Mouse (Mus musculus) G1E (cell line): ENCODE data around the gene Fbxl14. TPM values are rescaled to one million over a fixed set of nuclear protein-coding genes. Genes with fewer than 3 reads are reported as not detected.

Experiments used
- ATAC-seq: 2 replicates; pipeline ENCODE4 v1.8.0; 2016; ENCODE audit warnings: mild to moderate bottlenecking; ENCODE audit not compliant: insufficient number of reproducible peaks, poor library complexity, low FRiP score, severe bottlenecking; ENCODE audit errors: extremely low read depth
- DNase-seq: peaks from one replicate; pipeline ENCODE4 v3.0.0; 2012; ENCODE audit warnings: low spot score
- H3K27me3 ChIP-seq: 2 replicates; pipeline ENCODE4 v1.6.1; 2012; ENCODE audit warnings: mild to moderate bottlenecking, low read length, inconsistent platforms; ENCODE audit not compliant: insufficient read depth
- H3K36me3 ChIP-seq: replicated peaks from 2 replicates; pipeline ENCODE3; 2012; ENCODE audit warnings: mild to moderate bottlenecking, inconsistent platforms
- H3K4me1 ChIP-seq: 2 replicates; pipeline ENCODE4 v1.6.1; 2012; ENCODE audit warnings: low read depth, low read length, inconsistent platforms, mixed read lengths; ENCODE audit not compliant: insufficient read depth
- H3K4me3 ChIP-seq: 2 replicates; pipeline ENCODE4 v1.5.1; 2012; ENCODE audit warnings: low read depth, mild to moderate bottlenecking, inconsistent platforms, low read length, moderate library complexity, mixed read lengths
- H3K9me3 ChIP-seq: replicated peaks from 2 replicates; pipeline ENCODE4 v1.6.1; 2012; ENCODE audit warnings: inconsistent platforms
- CTCF ChIP-seq: IDR thresholded peaks from 2 replicates; pipeline ENCODE4 v1.5.1; 2012; ENCODE audit warnings: low read depth, low read length, inconsistent platforms, mixed read lengths
- GATA1 ChIP-seq: IDR thresholded peaks from 2 replicates; pipeline ENCODE4 v1.6.1; 2012; ENCODE audit warnings: borderline replicate concordance, low read length, inconsistent platforms, mixed read lengths
- GATA2 ChIP-seq: IDR thresholded peaks from 2 replicates; pipeline ENCODE4 v1.6.1; 2012; ENCODE audit warnings: low read depth, low read length, inconsistent platforms, borderline replicate concordance
- POLR2AphosphoS5 ChIP-seq: IDR thresholded peaks from 2 replicates; pipeline ENCODE4 v1.6.1; 2012; ENCODE audit warnings: low read depth, low read length, inconsistent platforms; ENCODE audit not compliant: insufficient replicate concordance
- TAL1 ChIP-seq: conservative IDR thresholded peaks from 2 replicates; pipeline ENCODE4 v1.6.1; 2012; ENCODE audit warnings: low read depth, low read length, inconsistent platforms, mixed read lengths
- polyA plus RNA-seq: library from polyadenylated mRNA; stranded (reverse); fragments of >175 nt; gene quantifications from 2 replicates; pipeline ENCODE4 v1.2.3, GENCODE M21; 2012
- total RNA-seq, 2 experiments: library from RNA; stranded (forward) in 1 of 2; stranded (reverse) in 1 of 2; fragments of 200-1000 nt in 1 of 2; fragments of >200 nt in 1 of 2; fragmentation: Nextera tagmentation in 1 of 2; gene quantifications; 2 replicates each; pipeline ENCODE4 v1.2.3; 2014 to 2017

Gene Fbxl14
- total and polyA plus RNA-seq, 3 experiments = 50.8 to 71.3 (median 69.2) TPM

DNA sequence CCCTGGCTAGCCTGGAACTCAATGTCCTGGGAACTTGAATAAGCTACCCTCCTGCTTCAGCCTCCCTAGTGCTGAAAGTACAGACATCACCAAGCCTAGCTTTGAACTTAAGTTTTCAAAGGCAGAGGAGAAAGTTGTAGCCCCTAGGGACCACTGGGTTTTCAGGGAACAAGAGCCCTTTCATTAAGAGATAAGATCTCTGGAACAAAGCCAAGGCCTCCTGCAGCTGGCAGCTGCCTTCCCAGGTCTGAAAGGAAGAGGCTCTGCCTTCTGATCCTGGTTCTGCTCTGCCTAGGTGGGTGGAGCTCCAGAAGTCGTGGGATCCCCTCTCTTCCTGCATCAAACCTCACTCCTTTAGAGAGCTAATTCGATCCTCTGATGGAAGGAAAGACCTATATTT, 6.0 kb downstream of the Fbxl14 start:
- TF ChIP-seq POLR2AphosphoS5 (no peak), GATA2 (no peak), TAL1 (no peak), CTCF (no peak), GATA1 (no peak)
- peaks cover under 1% of the 10 kb centered on the region; the same call in 1 of the 2 replicates for H3K27me3 ChIP-seq
- no peak for ATAC-seq
- H3K4me3 ChIP-seq = no peak overlapping the region
- H3K9me3 ChIP-seq = no peaks in the 10 kb centered on the region
- no peak for DNase-seq
- peaks cover 52% of the 10 kb centered on the region for H3K36me3 ChIP-seq
- H3K4me1 ChIP-seq = peaks cover 44% of the 10 kb centered on the region

DNA sequence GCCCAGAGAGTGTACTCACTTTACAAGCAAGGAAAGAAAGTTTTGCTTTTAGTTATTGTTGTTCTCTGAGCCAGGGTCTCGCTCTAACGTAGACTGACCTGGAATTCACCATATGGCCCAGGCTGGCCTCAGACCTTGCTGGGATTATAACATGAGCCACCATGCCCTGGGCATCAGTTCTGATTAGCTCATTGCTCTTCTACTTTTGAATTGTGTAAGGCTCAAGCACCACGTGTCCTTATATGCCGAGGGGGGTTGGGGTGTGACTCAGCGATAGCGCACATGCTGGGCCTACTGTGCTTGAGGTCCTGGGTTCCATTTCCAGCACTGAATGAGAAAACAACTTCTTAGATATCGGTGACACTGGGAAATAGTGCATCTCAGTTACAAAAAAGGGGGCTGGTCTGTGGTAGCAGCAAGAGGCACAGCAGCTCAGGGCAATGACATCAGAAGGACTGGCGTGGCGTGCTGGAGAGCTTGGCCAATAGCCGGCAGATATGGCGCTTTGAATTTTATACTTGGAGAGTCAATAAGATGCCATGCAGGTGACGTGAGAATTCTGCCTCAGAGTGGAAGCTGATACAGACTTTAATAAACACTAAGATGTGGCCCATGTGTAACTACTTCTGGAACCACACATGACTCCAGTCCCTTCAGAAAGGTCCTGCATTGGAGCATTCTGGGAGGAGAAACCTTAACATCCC, 7.1 kb downstream of the Fbxl14 start:
- ATAC-seq = no peak
- H3K4me1 ChIP-seq = peaks cover 38% of the 10 kb centered on the region

DNA sequence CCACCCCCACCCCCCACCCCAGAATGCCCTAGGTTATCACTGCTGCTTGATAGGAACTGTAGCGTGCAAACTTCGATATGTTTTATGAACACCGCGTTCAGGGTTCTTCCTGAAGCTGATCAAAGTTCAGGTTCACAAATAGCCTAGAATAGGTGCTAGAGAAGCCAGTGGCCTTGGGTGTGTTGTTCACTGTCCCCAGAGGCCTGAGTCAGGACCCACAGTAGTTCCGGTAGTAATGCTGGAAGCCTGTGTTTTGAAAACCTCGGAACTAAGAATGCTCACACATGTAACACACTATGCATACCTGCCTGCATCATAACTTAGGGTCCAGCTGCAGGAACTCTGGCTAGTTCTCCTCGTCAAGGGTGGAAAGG, 7.6 kb downstream of the Fbxl14 start:
- no peak overlapping the region for H3K4me3 ChIP-seq
- no peak for DNase-seq
- H3K9me3 ChIP-seq = no peaks in the 10 kb centered on the region
- peaks cover 5% of the 10 kb centered on the region for H3K27me3 ChIP-seq
- H3K36me3 ChIP-seq = peaks cover 42% of the 10 kb centered on the region
- TF ChIP-seq POLR2AphosphoS5 = no peak
- TF ChIP-seq CTCF = no peak
- TF ChIP-seq TAL1 = no peak
- TF ChIP-seq GATA2 = no peak
- no peak for TF ChIP-seq GATA1
- H3K4me1 ChIP-seq = peaks cover 38% of the 10 kb centered on the region
- no peak for ATAC-seq

More for the DNA sequence above, 7.1 kb downstream of the Fbxl14 start:
- H3K27me3 ChIP-seq = peaks cover 2% of the 10 kb centered on the region; the same call in 1 of the 2 replicates
- no peak for DNase-seq
- H3K36me3 ChIP-seq = peaks cover 43% of the 10 kb centered on the region
- no peaks in the 10 kb centered on the region for H3K9me3 ChIP-seq
- H3K4me3 ChIP-seq = no peak overlapping the region
- TF ChIP-seq POLR2AphosphoS5 (no peak), GATA2 (no peak), GATA1 (no peak), CTCF (no peak), TAL1 (no peak)

DNA sequence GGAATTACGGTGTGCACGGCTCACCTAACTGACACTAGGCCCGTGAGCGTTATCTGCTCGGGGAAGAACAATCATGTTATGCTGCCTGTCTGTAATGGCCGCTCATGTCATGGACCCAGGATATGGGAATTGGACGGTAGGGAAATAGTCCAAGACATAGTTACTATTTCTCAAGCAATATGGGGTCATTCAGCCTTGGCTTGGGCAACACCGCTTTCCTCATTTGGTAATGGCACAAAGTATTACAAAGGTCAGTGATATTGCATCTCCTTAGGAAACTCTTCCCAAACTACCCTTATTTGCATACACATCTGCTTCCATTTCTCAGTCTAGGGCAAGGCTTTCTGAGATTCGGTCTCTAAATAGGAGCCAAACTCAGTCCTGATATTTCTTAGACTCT, 8.2 kb downstream of the Fbxl14 start:
- no peak for TF ChIP-seq GATA1
- TF ChIP-seq CTCF = no peak
- no peak for TF ChIP-seq GATA2
- TF ChIP-seq POLR2AphosphoS5 = no peak
- TF ChIP-seq TAL1 = no peak
- DNase-seq = no peak
- Histone ChIP-seq H3K4me1 (peaks cover 38% of the 10 kb centered on the region), H3K27me3 (peaks cover 7% of the 10 kb centered on the region), H3K36me3 (peaks cover 42% of the 10 kb centered on the region), H3K9me3 (no peaks in the 10 kb centered on the region), H3K4me3 (no peak overlapping the region)
- no peak for ATAC-seq

DNA sequence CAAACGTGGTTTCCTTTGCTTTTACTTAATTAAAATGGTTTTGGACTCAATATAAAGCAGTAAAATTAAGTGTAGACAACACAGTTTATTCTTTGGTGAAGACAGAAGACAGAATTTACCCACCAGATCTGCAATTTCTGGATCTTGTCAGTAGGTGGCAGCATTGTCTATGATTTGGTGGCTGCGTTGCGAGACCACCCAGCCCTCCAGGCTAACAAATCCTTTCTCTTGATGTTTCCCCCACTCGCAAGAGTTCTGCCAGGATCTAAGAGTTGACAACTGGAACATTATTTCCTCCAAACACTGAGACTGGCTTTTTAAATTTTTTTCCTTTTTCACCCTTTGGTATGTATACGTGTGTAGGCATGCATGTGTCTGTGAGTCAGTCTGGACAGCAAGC, 10.3 kb downstream of the Fbxl14 start:
- H3K9me3 ChIP-seq = no peaks in the 10 kb centered on the region
- DNase-seq (peak; percentile 47), ATAC-seq (no peak)
- H3K4me1 ChIP-seq = peaks cover 20% of the 10 kb centered on the region
- TF ChIP-seq GATA2 (no peak), GATA1 (no peak), POLR2AphosphoS5 (no peak), CTCF (peak; percentile 31; the same call in 1 of the 2 replicates), TAL1 (no peak)
- H3K4me3 ChIP-seq = no peak overlapping the region
- H3K27me3 ChIP-seq = peaks cover 7% of the 10 kb centered on the region
- peaks cover 22% of the 10 kb centered on the region for H3K36me3 ChIP-seq

DNA sequence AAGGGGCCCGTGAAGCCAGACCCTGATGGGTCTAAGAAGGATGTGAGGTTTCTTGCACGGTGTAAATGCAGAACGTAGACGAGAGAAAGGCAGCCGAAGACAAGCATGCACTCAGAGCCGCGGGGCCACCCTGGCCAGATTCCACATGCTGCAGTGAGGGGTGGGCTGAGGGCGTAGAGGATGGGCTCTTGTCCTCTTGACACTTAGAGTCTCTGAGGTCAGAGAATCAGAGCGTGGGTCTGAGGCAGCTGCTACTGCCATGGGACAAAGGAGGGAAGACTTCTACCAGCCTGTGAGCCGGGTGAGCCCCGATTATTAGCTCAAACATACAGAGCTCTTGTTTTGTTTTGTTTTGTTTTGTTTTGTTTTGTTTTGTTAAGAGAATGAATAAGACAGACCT, 11.1 kb downstream of the Fbxl14 start:
- H3K4me3 ChIP-seq = no peak overlapping the region
- TF ChIP-seq TAL1 (no peak), CTCF (no peak), GATA1 (no peak), GATA2 (no peak), POLR2AphosphoS5 (no peak)
- DNase-seq = no peak
- H3K27me3 ChIP-seq = peaks cover 7% of the 10 kb centered on the region
- no peaks in the 10 kb centered on the region for H3K9me3 ChIP-seq
- H3K36me3 ChIP-seq = peaks cover 16% of the 10 kb centered on the region
- H3K4me1 ChIP-seq = peaks cover 14% of the 10 kb centered on the region
- ATAC-seq = no peak

DNA sequence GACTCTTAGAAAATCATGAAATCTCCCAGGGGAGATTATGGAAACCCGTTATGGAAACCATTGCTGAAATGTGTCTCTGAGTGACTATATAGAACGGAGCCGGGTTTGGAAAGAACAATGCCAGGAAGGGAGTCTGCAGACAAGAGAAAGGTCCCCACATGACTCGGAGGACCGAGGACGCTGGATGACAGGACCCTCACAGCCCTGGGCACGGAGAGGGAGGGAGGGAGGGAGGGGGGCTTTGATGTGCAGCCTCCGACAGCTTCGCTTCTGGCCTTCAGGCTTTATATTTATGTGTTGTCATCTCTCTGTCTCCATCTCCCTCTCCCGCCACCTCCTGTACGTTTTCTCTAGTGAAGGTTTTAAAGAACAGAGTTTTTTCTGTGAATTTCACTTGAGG, 11.5 kb downstream of the Fbxl14 start:
- Histone ChIP-seq H3K4me3 (no peak overlapping the region), H3K27me3 (peaks cover 7% of the 10 kb centered on the region), H3K4me1 (peaks cover 9% of the 10 kb centered on the region), H3K36me3 (peaks cover 11% of the 10 kb centered on the region), H3K9me3 (no peaks in the 10 kb centered on the region)
- DNase-seq (no peak), ATAC-seq (no peak)
- TF ChIP-seq POLR2AphosphoS5 (no peak), GATA2 (no peak), GATA1 (no peak), CTCF (no peak)
